Mouse (Mus musculus) WW6 (cell line): Measurements from ENCODE around the gene A930033H14Rik.

ENCODE experiments used
- DNase-seq: peaks from one replicate; pipeline ENCODE4 v3.0.0-alpha.2; 2013; ENCODE audit warnings: low read depth, low spot score

The A930033H14Rik gene

GRCm38 (mm10) chr10:69212542-69213440 lies at the start of gene A930033H14Rik:
A930033H14Rik (minus strand) TSS chr10:69213098.
- DNase-seq, result no peak

- DNase-seq, result no peak
Measured at GRCm38 (mm10) chr10:69259929-69260328, 47.0 kb upstream of the A930033H14Rik start.

GRCm38 (mm10) chr10:69259161-69259560 lies 46.3 kb upstream of the A930033H14Rik start:
- DNase-seq, result no peak

GRCm38 (mm10) chr10:69258588-69258987 lies 45.7 kb upstream of the A930033H14Rik start:
- DNase-seq, result no peak

GRCm38 (mm10) chr10:69257592-69258133 lies 44.8 kb upstream of the A930033H14Rik start:
- DNase-seq, result no peak

GRCm38 (mm10) chr10:69255594-69255993 lies 42.7 kb upstream of the A930033H14Rik start:
- DNase-seq, result no peak

- no peak for DNase-seq
Measured at GRCm38 (mm10) chr10:69254390-69254847, 41.5 kb upstream of the A930033H14Rik start.

GRCm38 (mm10) chr10:69253686-69254080 lies 40.8 kb upstream of the A930033H14Rik start:
- DNase-seq, result no peak

GRCm38 (mm10) chr10:69253075-69253685 lies 40.3 kb upstream of the A930033H14Rik start:
- DNase-seq, result no peak

- DNase-seq, result no peak
Measured at GRCm38 (mm10) chr10:69252112-69253074, 39.5 kb upstream of the A930033H14Rik start.

- DNase-seq, result no peak
Measured at GRCm38 (mm10) chr10:69251254-69251653, 38.4 kb upstream of the A930033H14Rik start.

GRCm38 (mm10) chr10:69248261-69249160 lies 35.6 kb upstream of the A930033H14Rik start:
- DNase-seq, result no peak

- DNase-seq, result no peak
Measured at GRCm38 (mm10) chr10:69247311-69248033, 34.6 kb upstream of the A930033H14Rik start.

- DNase-seq, result no peak
Measured at GRCm38 (mm10) chr10:69246762-69247161, 33.9 kb upstream of the A930033H14Rik start.

- no peak for DNase-seq
Measured at GRCm38 (mm10) chr10:69245906-69246668, 33.2 kb upstream of the A930033H14Rik start.

GRCm38 (mm10) chr10:69245151-69245550 lies 32.3 kb upstream of the A930033H14Rik start:
- DNase-seq, result no peak

GRCm38 (mm10) chr10:69240530-69240929 lies 27.6 kb upstream of the A930033H14Rik start:
- DNase-seq, result no peak

GRCm38 (mm10) chr10:69238311-69238710 lies 25.4 kb upstream of the A930033H14Rik start:
- DNase-seq, result no peak

GRCm38 (mm10) chr10:69237781-69238180 lies 24.9 kb upstream of the A930033H14Rik start:
- no peak for DNase-seq
